ENCODE assay signal across 10 mouse cellular contexts in genomic region chr4:135120342-135121100, GRCm38 (mm10). TPM values are rescaled to one million over a fixed set of nuclear protein-coding genes. Genes with fewer than 3 reads are reported as not detected.
DNase-seq lines count a peak whose midpoint lies in the region; ATAC-seq and TF ChIP-seq lines count a peak whose summit lies in the region.
"Had no signal": no experiment of that assay in that cellular context is flagged by ENCODE, and none has a peak within 500 bp of the region (broad histone marks: within the 10 kb centered on the region; RNA-seq: fewer than 3 reads in every experiment).

Runx3 (plus strand) TSS chr4:135120652.

- TF ChIP-seq EP300 in liver, postnatal 0 days (IDR thresholded peaks at IDR 0.05; ENCODE audit: low read depth): no peak

- no peak for ATAC-seq in heart, embryonic 11.5 days (replicated peaks; ENCODE audit: insufficient number of reproducible peaks, low FRiP score, low TSS enrichment)
- 0 out of 2 replicates have a peak, but pooled peaks have one; percentile 23 for ATAC-seq in embryonic facial prominence, embryonic 12.5 days (ENCODE audit: insufficient number of reproducible peaks, insufficient read depth, low FRiP score, low TSS enrichment)
- peak; percentile 74 for ATAC-seq in liver, postnatal 0 days

- no peak within 1 kb of the TSS for H3K27ac ChIP-seq in heart, embryonic 11.5 days (ENCODE audit: low read depth, low read length)
- H3K27ac ChIP-seq in embryonic facial prominence, embryonic 12.5 days: peak within 1 kb of the TSS; percentile 69
- no peak within 1 kb of the TSS for H3K27ac ChIP-seq in liver, postnatal 0 days (ENCODE audit: low read depth)

- no peaks in the 10 kb centered on the region for H3K36me3 ChIP-seq in heart, embryonic 11.5 days (ENCODE audit: control insufficient read depth, insufficient read depth, low read length)
- no peaks in the 10 kb centered on the region for H3K36me3 ChIP-seq in embryonic facial prominence, embryonic 12.5 days
- H3K36me3 ChIP-seq in liver, postnatal 0 days (replicated peaks; ENCODE audit: insufficient read depth, low read length): no peaks in the 10 kb centered on the region
- no peaks in the 10 kb centered on the region for H3K36me3 ChIP-seq in splenic B cell, adult 2 months (ENCODE audit: control insufficient read depth, insufficient read depth, low read length, poor library complexity, severe bottlenecking)

- TF ChIP-seq CTCF in liver, postnatal 0 days (IDR thresholded peaks at IDR 0.05; ENCODE audit: low read depth): no peak

- H3K9ac ChIP-seq in heart, embryonic 11.5 days (ENCODE audit: low read depth, low read length): no peak within 1 kb of the TSS
- H3K9ac ChIP-seq in embryonic facial prominence, embryonic 12.5 days: no peak within 1 kb of the TSS
- H3K9ac ChIP-seq in liver, postnatal 0 days (replicated peaks): no peak within 1 kb of the TSS

- no peaks in the 10 kb centered on the region for H3K4me1 ChIP-seq in heart, embryonic 11.5 days (ENCODE audit: control insufficient read depth, insufficient read depth, low read length)
- H3K4me1 ChIP-seq in embryonic facial prominence, embryonic 12.5 days: peaks cover 18% of the 10 kb centered on the region; the same call in 1 of the 2 replicates
- H3K4me1 ChIP-seq in liver, postnatal 0 days (ENCODE audit: insufficient read depth): no peaks in the 10 kb centered on the region

- peaks cover 24% of the 10 kb centered on the region for H3K27me3 ChIP-seq in heart, embryonic 11.5 days (ENCODE audit: control insufficient read depth, insufficient read depth, low read length)
- no peaks in the 10 kb centered on the region for H3K27me3 ChIP-seq in embryonic facial prominence, embryonic 12.5 days
- no peaks in the 10 kb centered on the region for H3K27me3 ChIP-seq in liver, postnatal 0 days (ENCODE audit: insufficient read depth, low read length)
- H3K27me3 ChIP-seq in splenic B cell, adult 2 months (ENCODE audit: control insufficient read depth, insufficient read depth, low read length, poor library complexity, severe bottlenecking): no peaks in the 10 kb centered on the region

- WGBS in heart, embryonic 11.5 days (ENCODE audit: insufficient replicate concordance): 74% methylated on average over 18 of the region's 18 CpGs
- WGBS in embryonic facial prominence, embryonic 12.5 days: 74% methylated on average over 18 of the region's 18 CpGs
- WGBS in liver, postnatal 0 days (ENCODE audit: insufficient replicate concordance): 46% methylated on average over 18 of the region's 18 CpGs

- no peak within 1 kb of the TSS for H3K4me2 ChIP-seq in heart, embryonic 11.5 days
- no peak within 1 kb of the TSS for H3K4me2 ChIP-seq in embryonic facial prominence, embryonic 12.5 days (replicated peaks)
- H3K4me2 ChIP-seq in liver, postnatal 0 days (ENCODE audit: low read depth, low read length): no peak within 1 kb of the TSS

- no peak within 1 kb of the TSS for H3K4me3 ChIP-seq in heart, embryonic 11.5 days (ENCODE audit: low read depth, low read length)
- no peak within 1 kb of the TSS for H3K4me3 ChIP-seq in embryonic facial prominence, embryonic 12.5 days
- no peak within 1 kb of the TSS for H3K4me3 ChIP-seq in liver, postnatal 0 days (ENCODE audit: low read depth, low read length)

- H3K9me3 ChIP-seq in heart, embryonic 11.5 days (replicated peaks; ENCODE audit: control insufficient read depth, low read length): no peaks in the 10 kb centered on the region
- no peaks in the 10 kb centered on the region for H3K9me3 ChIP-seq in embryonic facial prominence, embryonic 12.5 days
- H3K9me3 ChIP-seq in liver, postnatal 0 days (ENCODE audit: low read length): no peaks in the 10 kb centered on the region

- peak; percentile 4 to 12 for DNase-seq in heart, adult 9 months (ENCODE audit: low spot score in 2 of 2)
- peak; percentile 52 for DNase-seq in liver, postnatal 0 days
- peak; percentile 63 for DNase-seq in splenic B cell, adult 2 months (ENCODE audit: low read depth, low spot score)
- no peak for DNase-seq in yolk sac, embryonic 10.5 days (ENCODE audit: low spot score)
- DNase-seq in frontal cortex, postnatal 14 days (ENCODE audit: low spot score in 2 of 2): no peak
- no peak for DNase-seq in kidney, adult 11 months
- DNase-seq: cerebellum, adult 9-10 months; kidney, postnatal 10 days had no signal

RNA-seq across cellular contexts. Expression of gene Runx3, which starts in this region (rescaled TPM):
- 0.06 TPM in 1 of 2 replicates, not detected in the other for polyA plus RNA-seq in heart, embryonic 11.5 days (2014; fragmentation: Nextera tagmentation; extraction: Ambion mirVana)
- 1.3 TPM in 2 replicates for polyA plus RNA-seq in embryonic facial prominence, embryonic 12.5 days (2016; fragmentation: Nextera tagmentation; extraction: Ambion mirVana)
- polyA plus RNA-seq in liver, postnatal 0 days (2015; fragmentation: Nextera tagmentation; extraction: Ambion mirVana): 0.39 and 0.46 TPM in 2 replicates

Comparison
In these comparisons a context has a peak if more than half of its experiments do, and no peak if none do; other contexts are left out.
1. Peak in DNase-seq and ATAC-seq in liver, postnatal 0 days; RNA of the gene not detected or under 1 TPM.
2. DNase-seq: peak in heart, adult 9 months (2 of 2) and splenic B cell, adult 2 months (single experiment); none in yolk sac, embryonic 10.5 days (single experiment), frontal cortex, postnatal 14 days (0 of 2) and kidney, adult 11 months (single experiment).